Mouse (Mus musculus): ENCODE measurements at regions not wholly inside any gene's neighbourhood (a gene's known extent, or its start where the extent isn't known, plus 50 kb on each side); places are given as distances from the start of the nearest gene placed in this dataset.

DNA sequence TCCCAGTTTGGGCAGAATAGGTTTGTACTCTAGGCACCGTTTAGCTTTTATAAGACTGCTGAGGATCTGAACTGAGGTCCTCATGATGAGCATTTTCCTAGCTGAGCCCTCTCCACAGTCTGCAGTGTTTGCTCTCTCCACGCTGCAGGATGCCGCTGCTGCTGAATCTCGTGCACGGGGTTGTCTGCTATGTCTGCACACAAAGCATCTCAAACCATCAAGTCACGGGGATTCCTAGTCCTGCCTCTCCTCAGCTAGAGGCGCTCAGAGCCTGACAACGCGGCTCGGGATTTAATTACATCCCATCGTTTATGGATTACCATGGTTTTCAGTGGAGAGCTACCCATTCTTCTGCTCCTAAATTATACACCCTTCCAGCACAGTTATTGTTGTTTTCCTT is 175.6 kb downstream of the Rnf144b start:
- no peak for DNase-seq (ENCODE audit: low spot score)

DNA sequence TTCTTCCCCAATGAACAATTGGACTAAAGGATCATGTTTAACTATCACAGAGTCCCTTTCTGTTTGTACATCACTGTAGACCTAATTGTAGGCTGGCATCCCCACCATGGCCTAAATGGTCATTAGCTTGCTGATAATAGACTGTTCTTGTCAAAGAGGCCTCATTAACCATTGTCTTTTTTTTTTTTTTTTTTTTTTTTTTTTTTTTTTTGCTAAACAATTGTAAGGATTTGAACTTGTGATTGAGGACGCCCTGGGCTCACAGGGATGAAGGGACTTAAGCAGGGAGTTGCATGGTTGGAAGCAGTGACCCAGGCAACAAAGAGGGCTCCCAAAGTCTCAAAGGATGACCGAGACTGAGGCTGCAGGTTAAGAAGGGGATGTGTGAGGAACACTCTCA is 178.0 kb downstream of the Rnf144b start:
- no peak for DNase-seq (ENCODE audit: low spot score)

DNA sequence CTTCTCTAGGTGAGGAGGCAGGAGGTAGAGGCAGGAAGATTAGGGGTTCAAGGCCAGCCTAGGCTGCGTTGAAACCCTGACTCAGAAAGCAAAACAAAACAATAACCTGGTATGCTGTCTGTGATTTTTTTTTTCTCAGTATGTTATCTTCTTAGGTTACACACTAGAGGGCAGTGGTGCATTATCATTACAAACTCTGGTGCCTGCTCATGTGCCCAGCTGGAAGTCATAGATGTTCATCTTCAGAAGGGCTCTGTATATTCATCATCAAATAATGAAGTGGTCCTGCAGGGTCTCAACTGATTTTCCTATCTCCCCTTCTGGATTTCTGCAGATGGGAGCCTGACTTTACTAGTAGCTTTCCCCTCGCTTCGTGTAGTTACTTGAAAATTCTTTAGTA is 178.6 kb downstream of the Rnf144b start:
- no peak for DNase-seq (ENCODE audit: low spot score)

DNA sequence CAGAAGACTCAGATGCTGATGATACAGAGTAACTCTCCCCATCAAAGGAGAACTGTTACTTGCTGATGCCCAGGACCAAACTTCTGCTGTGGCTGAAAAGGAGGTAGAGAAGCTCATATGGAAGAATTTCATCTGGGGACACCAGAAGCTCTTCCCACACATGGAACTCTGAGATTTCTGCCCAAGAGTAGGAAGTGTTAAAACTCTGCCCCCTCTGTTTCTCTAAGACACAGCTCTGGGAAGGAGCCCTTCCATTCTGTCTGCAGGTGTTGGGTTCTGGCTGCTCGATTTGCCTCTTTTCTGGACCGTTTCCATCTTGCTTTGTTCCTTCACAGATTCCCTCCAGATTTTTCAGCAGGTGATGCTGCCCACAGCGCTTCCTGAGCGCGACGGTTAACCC is 187.0 kb downstream of the Rnf144b start:
- no peak for DNase-seq (ENCODE audit: low spot score)

DNA sequence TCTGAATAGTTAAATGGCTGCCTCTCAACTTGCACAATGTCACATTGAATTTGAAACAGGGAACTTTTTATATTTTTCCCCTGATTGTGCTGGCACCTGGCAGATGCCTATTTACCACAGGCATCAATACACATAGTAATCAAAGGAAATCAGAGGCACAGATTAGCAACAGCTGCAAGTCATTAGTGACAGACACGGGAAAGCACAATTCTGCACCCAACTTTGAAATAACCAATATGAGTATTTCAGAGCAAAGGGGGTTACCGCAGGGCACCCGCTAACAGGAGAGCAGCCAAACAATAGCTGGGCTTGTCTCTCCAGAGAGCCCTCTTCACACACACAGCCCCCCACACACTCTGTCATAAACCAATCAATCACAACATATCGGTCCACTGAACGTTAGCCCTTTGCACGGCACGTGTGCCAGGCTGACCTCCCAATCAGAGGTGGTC is 188.3 kb downstream of the Rnf144b start:
- no peak for DNase-seq (ENCODE audit: low spot score)

DNA sequence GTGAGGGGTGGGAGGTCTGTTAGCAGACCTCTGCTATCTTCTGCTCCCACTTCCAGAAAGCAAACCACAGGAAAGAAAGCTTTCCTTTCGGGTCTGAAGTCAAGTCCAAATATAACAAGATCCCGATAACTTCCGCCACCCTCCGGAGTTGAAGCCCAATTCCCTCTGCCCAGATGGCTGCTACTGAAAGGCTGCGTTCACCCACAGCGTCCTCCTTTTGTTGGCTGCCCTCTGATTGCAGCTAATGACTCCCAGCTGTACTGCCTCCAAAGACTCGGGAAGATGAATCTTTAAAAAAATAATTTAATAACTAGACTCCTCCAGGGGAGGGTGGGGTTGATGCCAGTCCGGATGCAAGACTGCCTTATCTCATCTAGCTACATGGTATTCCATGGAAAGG is 197.1 kb downstream of the Rnf144b start:
- DNase-seq (ENCODE audit: low spot score) = no peak

DNA sequence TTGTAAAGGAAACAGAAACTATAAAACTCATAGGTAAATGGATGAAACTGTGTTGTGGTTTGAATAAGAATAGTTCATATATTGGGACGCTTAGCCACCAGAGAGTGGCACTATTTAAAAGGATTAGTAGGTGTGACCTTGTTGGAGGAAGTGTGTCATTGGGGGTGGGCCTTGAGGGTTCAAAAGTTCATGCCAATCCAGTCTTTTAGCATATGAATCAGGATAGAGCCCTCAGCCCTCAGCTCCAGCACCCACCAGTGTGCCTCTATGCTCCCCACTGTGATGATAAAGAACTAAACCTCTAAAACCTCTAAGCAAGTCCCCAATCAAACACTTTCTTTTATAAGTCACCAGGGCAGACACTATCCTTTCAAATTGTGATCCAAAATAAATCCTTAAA is 199.4 kb downstream of the Rnf144b start:
- DNase-seq (ENCODE audit: low spot score) = no peak

DNA sequence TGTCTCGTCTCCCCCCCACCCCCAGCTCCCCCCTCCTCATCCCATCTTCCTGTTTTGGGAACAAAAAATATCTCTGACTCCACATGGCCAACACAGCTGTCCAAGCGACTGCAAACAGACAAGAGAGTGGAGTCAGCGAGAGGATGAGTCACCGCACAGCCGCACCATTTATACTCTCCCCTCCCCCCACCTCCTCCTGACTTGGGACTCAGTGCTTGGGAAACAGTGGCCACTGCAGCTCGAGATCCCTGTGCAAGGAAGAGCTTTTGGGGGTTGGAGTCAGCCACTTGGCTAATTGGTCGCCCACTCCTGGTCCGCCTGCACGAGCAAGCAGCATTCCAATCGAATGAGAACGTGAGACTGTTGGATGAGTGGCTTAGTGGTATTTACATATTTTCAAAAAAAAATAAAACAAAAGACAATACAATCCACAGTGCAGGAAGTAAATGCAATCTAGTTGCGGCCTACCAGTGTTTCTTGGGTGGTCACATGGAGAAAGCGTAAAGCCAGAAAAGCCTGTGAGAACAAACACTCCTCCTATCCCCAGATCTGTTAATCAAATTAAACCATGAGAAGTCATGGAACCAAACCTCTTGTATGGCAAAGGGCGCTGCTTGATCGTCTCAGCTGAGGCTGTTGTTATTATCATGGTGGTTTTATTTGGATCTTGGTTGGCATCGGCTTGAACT is 213.7 kb downstream of the Rnf144b start:
- no peak for DNase-seq (ENCODE audit: low spot score)

DNA sequence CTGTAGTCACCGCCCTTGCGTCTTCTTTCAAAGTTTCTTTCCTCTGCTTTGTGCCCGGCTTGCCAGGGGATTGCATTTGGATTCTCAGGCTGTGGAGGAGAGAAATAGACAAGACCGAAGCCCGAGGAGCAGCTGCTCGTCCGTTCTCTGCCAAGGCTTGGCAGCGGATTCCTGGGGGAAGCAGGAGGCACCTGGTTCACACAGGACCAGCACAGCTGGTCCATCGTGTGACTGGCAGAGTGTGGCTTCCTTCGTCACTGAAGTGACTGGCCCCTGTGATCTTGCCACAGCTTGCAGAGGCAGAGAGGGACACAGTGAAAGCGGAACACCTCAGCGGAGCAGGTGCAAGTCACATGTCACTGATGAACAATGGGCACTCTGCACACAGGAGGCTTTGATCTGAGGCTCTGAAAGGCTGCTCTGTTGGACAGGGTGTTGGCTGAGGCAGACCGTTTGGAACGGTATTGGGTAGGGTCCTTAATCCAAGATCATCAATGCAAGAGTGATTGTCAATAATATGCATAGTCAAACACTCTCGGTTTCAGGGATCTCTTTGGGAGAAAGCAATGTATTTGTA is 214.5 kb downstream of the Rnf144b start:
- no peak for DNase-seq (ENCODE audit: low spot score)

DNA sequence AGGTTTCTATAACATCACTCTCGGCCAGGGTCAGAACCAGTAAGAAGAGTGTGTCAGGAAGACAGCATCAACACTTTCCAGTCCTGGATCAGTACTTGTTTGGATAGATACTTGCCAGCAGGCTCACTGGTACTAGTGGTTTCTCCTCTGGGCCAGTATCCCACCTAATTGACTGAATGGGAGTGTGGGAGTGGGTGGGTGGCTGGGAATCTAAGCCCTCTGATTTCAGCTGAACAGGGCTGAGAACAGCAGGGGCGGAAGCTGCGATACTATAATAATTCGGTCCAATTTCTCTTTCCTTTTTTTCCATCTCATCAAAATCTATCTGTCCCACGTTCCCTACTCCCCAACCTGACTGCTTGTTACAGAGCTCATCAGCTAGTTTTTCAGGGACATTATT is 217.0 kb downstream of the Rnf144b start:
- DNase-seq (ENCODE audit: low spot score) = no peak

DNA sequence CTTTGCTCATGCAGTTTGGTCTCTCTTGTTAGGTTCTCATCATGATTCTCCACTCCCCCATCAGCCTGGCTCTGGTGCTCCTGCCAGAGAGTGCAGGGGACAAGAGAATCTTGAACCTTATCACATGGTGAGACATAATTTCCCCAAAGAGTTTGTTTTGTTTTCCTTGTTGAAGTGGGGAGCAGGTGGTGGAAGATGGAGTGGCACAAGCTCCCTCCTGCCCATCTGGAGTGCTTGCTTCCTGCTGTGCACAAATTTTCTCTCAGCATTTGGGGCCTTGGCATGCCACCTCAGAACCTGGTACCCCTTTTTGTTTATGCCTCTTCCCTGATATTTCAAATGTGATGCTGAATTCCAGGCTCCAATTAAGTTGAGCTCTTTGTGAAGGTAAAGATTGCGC is 219.9 kb downstream of the Rnf144b start:
- DNase-seq (ENCODE audit: low spot score) = no peak

DNA sequence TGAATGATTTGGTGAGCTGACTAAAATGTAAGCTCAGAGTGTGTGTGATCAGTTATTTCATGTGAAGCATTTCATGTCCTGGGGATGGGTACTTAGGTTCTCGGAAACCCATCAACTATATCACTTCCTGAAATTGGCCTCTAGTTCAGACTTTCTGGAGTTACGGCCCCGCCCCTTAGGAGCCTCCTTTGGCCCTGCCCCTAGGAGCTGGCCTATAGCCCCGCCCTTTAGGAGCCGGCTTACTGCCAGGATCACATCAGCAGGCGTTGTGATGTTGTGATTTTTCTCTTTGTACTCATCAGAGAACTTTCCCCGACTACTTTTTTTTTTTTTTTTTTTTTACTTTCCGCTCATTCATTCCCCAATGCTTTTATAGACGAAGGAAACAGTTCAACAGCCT is 223.1 kb downstream of the Rnf144b start:
- DNase-seq (ENCODE audit: low spot score) = peak; percentile 57

DNA sequence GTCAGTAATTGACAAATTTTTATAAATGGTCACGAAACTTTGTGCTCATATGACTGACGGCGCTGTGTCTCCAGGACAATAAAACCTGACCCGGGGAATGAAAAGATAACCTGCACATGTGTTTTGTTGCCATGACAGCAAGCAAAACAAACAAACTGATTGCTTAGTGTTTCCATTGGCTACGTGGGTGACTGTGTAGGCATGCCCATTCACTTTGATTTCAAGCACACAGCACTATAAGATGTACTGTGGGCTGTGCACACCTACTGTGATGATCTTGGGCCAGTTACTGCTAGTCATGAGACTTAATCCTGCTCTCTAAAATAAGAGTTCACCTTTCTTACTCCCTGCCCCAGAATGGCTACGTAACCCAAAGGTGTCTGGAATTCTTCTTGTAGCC is 225.4 kb downstream of the Rnf144b start:
- DNase-seq (ENCODE audit: low spot score) = no peak

DNA sequence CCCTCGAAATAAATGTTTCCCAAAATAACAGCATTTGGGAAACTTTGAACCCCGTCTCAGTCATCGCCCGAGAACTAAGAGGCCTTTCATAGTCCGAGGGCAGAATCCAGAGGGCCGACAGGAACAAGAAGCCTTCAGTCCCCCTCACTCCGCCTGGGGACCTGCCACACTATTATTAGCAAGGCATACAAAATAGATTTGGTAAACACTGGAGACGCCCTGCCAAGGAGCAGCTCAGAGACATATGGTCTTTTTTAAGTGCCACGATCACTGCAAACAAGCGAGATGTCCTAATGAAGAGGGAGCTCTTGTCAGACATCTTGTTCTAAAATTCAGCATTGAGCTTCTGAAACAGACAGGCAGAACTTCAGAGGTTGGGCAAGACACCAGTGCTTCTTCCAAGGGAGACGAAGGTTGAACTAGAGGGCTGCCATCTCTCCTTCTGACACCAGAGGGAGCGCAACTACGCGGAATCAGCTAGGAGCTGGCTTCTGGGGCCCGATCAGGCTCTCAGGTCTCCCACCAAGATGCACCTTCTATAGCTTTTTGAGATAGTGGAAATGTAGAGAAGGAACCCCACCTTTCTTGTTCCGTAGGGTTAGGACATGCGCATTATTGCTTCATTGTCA is 226.2 kb downstream of the Rnf144b start:
- peak; percentile 86 for DNase-seq (ENCODE audit: low spot score)

DNA sequence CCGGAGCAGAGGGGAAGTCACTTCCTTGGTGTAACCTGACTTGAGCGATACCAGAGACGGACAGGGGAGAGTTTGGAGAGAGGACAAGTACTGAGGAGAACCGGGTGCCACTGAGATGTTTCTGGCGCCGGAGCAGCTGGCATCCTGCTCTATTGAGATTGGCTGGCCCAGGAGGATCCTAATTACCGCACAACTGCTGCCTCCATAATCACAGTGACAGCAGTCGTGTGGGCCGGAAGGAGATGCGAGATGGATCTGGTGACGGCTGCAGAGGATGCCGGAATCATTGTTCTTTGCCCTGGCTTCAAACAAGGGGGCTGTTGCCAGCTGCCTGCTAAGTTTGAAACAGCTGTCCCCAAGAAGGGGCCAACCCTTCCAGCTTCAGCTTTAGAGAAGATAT is 232.0 kb downstream of the Rnf144b start:
- DNase-seq (ENCODE audit: low spot score) = no peak

DNA sequence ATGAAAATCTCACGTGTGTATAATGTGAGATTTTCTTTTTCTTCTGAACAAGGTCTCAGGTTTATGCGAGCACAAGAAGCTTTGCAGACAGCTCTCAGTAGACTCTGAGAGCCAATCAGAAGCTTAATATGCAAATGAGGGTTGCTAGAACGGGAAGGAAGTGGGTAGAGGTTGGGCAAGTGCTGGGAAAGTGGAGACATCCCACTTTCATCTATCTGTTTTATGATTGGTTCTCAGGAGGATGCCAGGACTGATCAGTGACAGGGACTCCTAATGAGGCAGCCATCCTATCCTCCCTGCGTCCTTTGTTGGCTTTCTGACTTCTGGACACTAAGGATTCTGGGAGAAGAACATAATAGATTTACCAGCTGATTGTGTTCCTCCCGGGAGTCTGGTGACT is 232.7 kb downstream of the Rnf144b start:
- DNase-seq (ENCODE audit: low spot score) = no peak

DNA sequence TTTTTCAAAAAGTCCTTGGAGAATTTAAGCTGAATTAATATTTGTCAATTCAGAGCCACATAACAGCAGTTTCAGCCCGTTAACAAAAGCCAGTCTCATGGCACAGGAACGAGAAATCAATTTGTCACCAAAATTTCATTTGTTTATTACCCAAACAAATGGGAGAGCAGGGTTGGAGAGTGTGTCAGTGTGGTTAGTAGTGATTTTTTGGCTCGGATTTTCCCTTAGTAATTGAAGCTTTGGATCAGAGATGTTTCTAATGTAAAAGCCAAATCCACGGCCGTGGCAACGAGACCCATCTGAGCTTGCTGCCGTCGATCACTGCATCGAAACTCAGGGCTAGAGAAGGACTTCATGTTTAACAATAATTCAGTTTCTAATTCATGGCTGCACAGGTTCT is 236.5 kb downstream of the Rnf144b start:
- no peak for DNase-seq (ENCODE audit: low spot score)

DNA sequence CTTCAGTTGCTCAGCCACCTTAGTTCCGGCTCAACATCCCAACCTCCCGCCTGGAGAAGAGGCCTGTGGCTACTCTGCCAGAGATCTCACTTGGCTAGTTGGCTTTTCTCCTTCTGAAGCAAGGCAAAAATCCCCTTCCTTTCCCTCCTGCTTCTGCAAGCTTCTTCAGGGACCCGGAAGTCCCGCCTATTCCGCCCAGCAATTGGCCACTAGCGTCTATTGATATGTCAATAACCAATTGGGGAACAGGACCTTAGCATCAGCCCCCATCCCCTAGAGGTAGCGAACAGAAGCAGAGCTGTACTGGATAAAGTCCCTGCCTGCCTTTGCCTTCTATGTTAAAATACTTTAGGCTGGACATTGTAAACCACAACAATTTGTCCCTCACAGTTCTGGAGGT is 243.3 kb downstream of the Rnf144b start:
- DNase-seq (ENCODE audit: low spot score) = no peak

DNA sequence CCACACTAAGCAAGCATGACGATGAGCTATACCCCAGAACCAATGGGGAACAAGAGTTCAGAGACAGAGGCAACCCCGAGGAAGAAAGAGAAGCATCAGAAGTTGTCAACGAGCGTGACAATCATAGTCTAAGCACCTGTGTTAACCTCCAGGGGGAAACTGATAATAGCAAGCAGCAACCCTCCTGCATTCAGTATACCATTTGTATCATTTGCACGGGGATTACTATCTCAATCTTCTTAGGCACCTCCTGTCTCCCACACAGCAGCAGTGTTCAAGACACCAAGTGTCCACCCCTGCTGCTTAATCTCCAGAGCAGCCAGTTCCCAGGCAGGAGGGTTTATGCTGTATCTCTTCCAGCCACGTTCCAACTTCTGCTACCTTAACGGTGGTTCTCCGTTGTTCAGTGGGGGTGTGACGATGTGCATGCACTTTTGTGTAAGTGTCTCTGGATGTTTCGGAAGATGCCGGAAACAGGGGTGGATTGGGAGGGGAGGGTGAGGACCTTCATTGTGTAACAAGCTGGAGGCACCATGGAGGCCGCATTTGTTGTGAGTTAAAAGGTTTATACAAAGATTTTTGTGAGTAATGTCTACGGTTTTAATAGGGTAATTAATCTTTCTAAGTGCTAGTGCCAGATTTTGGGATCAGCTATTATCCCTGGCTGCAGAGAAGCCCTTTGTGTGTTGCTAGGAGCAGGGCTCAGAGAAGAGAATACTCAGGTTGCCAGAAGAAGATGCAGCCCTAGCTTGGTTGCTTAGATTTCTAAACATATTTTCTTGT is 245.8 kb downstream of the Rnf144b start:
- DNase-seq (ENCODE audit: low spot score) = no peak

DNA sequence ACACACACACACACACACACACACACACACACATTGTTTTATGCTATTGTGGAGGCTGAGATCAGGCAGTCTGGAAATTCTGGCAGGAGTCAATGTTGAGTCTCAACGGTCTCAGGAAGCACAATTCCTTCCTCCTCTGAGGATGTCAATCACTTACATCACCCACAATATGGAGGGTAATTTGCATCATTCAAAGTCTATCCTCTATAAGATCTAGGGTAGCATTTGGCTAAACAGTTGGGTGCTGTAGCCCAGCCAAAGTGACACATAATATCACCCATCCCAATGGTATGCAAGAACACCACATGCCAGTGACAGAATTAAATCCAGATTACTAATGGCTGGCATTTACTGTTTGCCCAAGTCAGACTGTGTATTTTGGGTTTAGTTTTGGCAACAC is 252.1 kb downstream of the Rnf144b start:
- DNase-seq (ENCODE audit: low spot score) = no peak

DNA sequence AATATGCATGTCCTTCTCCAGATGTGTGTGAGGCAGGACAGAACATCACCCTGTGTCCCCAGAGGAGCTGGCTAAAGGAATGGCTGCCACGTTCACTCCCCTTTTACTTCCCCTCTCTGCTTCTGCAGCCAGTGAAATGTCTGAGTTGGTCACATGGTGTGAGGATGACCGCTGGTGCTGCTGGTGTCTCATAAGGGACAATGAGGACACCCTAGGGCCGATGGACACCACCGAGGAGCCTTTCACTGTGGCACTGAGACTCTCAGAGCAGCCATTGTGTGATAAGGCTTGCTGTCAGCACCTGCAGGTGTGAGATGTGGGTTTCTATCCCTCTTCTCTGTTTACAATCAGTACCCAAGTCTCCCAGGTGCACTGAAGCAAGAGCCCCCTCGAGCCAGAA is 268.6 kb downstream of the Rnf144b start:
- no peak for DNase-seq (ENCODE audit: low spot score)

DNA sequence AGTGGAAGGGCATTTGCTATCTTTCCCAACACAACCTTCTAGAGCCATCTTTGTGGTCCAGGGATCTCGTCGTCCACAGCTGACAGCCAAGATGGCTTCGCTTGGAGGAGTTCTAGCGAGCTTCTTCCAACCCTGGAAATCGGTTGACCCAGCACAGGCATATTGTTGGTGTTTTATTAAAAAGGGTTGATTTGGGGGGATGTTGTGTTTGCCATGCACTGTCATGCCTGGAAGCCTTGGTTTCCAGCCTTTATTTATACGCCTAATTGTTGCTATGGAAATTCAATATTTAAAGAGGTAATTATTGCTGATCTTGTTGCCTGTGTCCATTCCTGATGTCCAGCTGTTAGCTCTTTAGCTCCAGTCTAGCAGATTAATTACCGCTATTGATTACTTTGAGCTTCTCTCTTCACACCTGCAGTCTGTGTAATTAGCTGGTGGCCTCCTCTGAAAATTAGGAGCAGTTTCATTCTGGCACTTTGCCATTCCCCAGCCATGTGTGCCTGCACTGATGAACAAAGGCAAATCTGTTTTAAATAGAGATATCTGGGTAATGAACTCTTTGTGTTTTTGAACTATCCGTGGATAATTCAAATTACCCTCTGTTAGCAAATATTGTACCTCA is 275.4 kb downstream of the Rnf144b start:
- no peak for DNase-seq (ENCODE audit: low spot score)

DNA sequence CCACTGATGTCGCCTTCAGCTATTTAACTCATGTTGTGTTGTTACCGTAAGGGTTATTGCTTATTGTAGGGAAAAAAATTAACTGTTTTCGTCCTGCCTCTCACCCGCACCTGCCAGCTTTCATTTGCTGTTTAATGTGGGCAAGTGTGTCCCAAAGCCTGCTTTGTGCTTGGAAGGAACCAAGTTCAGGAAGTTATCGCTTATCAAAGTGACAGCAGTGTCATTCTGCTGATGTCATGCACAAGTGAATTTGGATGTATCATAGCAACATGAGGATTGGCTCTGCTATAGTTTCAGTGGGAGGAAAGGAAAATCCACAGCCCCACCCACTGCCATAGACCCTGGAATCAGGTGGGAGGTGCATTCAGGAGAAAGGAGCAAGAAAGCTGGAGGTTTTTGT is 276.5 kb downstream of the Rnf144b start:
- DNase-seq (ENCODE audit: low spot score) = no peak

All from testis, postnatal 10 days (tissue).